8 mouse cellular contexts compared by ENCODE assay signal in the genomic region with DNA sequence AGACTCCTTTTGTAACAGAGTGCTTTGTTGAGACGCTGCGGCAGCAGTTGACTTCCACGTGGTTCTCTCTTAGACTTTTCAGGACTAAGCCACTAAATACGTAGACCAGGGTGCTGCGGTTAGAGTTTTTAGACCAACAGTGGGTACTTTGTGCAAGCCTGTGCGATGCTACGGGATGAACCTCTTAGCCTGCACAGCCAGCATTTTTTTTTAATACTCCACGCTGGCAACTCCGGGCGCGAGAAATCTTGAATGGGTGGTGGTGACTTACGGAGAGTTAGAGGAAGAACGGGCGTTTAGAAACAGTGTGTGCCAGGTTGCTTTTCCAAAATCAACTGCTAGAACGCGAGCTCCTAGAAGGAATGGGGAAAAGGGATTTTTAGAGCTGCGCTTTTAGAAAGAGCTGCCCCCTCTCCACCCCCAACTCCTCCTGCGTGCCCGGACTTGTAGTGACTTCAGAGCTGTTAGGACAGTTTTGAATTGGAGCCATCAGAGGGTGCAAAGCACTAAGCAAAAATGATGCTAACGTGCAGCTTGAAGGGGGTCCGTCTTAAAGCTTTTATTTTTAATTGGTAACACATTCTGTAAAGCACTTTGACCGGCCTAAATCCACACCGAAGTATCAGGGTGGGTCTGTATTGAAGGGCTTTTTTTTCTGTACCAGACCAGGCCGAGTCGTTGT. TPM values are rescaled to one million over a fixed set of nuclear protein-coding genes. Genes with fewer than 3 reads are reported as not detected.
DNase-seq lines count a peak whose midpoint lies in the region; ATAC-seq lines count a peak whose summit lies in the region.

No protein-coding gene starts in this region.

- H3K4me3 ChIP-seq in heart, embryonic 12.5 days = peak overlapping the region; percentile 79
- H3K4me3 ChIP-seq in midbrain, embryonic 12.5 days = peak overlapping the region; percentile 57

- ATAC-seq in CD4-positive, CD25-positive, alpha-beta regulatory T cell, adult 4 months = no peak
- ATAC-seq in heart, embryonic 12.5 days (ENCODE audit: insufficient number of reproducible peaks, low FRiP score) = peak; percentile 39; the same call in 1 of the 2 replicates
- ATAC-seq in midbrain, embryonic 12.5 days (ENCODE audit: low FRiP score, low read depth) = peak; percentile 33; the same call in 1 of the 2 replicates

- peak overlapping the region; percentile 67 for H3K4me2 ChIP-seq in heart, embryonic 12.5 days
- H3K4me2 ChIP-seq in midbrain, embryonic 12.5 days (replicated peaks) = peak overlapping the region; percentile 81

- under 1% methylated on average over 25 of the region's 25 CpGs for WGBS in heart, embryonic 12.5 days
- under 1% methylated on average over 25 of the region's 25 CpGs for WGBS in midbrain, embryonic 12.5 days

- H3K36me3 ChIP-seq in heart, embryonic 12.5 days = peaks cover 5% of the 10 kb centered on the region; the same call in 1 of the 2 replicates
- H3K36me3 ChIP-seq in midbrain, embryonic 12.5 days = no peaks in the 10 kb centered on the region

- H3K27ac ChIP-seq in heart, embryonic 12.5 days (ENCODE audit: poor library complexity, severe bottlenecking) = peak overlapping the region; percentile 91
- peak overlapping the region; percentile 60 for H3K27ac ChIP-seq in midbrain, embryonic 12.5 days (replicated peaks)

- DNase-seq in CD4-positive, CD25-positive, alpha-beta regulatory T cell, adult 2 months (ENCODE audit: low read depth, low spot score) = peak; percentile 7
- peak; percentile 21 for DNase-seq in urinary bladder, adult 2 months (ENCODE audit: low spot score)
- no peak for DNase-seq in urinary bladder, postnatal 10 days (ENCODE audit: low spot score)
- DNase-seq in kidney, postnatal 4 days = peak; percentile 29 to 59
- DNase-seq in natural killer cell, adult 2 months (ENCODE audit: low spot score in 2 of 2) = no peak

- H3K27me3 ChIP-seq in heart, embryonic 12.5 days (replicated peaks) = no peaks in the 10 kb centered on the region
- H3K27me3 ChIP-seq in midbrain, embryonic 12.5 days = peaks cover 25% of the 10 kb centered on the region

- H3K9ac ChIP-seq in heart, embryonic 12.5 days = peak overlapping the region; percentile 96
- H3K9ac ChIP-seq in midbrain, embryonic 12.5 days (replicated peaks) = peak overlapping the region; percentile 66

- no peaks in the 10 kb centered on the region for H3K9me3 ChIP-seq in heart, embryonic 12.5 days (replicated peaks)
- H3K9me3 ChIP-seq in midbrain, embryonic 12.5 days = no peaks in the 10 kb centered on the region

- peaks cover 15% of the 10 kb centered on the region for H3K4me1 ChIP-seq in heart, embryonic 12.5 days (replicated peaks)
- peaks cover 15% of the 10 kb centered on the region for H3K4me1 ChIP-seq in midbrain, embryonic 12.5 days

RNA-seq across cellular contexts. Expression of a gene that starts 1.0 kb away (rescaled TPM):
- under 1 TPM in 1 of 2 experiments, not detected in 1; 0.27 TPM for polyA plus RNA-seq in CD4-positive, CD25-positive, alpha-beta regulatory T cell, adult 4 months (2017; shearing (Covaris generic))
- polyA plus RNA-seq in urinary bladder, adult 2 months (2012; rRNA removed) = 11.1 and 16.2 TPM in 2 replicates
- 334 and 349 TPM in 2 replicates for polyA plus RNA-seq in heart, embryonic 12.5 days (2016; fragmentation: Nextera tagmentation; extraction: Ambion mirVana)
- polyA plus RNA-seq in midbrain, embryonic 12.5 days (2016; fragmentation: Nextera tagmentation; extraction: Ambion mirVana) = 137 and 185 TPM in 2 replicates

Comparison
In these comparisons a context has a peak if more than half of its experiments do, and no peak if none do; other contexts are left out.
1. DNase-seq: peak in CD4-positive, CD25-positive, alpha-beta regulatory T cell, adult 2 months (single experiment), urinary bladder, adult 2 months (single experiment) and kidney, postnatal 4 days (2 of 2); none in urinary bladder, postnatal 10 days (single experiment) and natural killer cell, adult 2 months (0 of 2).